Mouse (Mus musculus): Measurements from ENCODE around the gene 0610030E20Rik.

Gene 0610030E20Rik

GRCm38 (mm10) chr6:72347166-72347941 is at the start of gene 0610030E20Rik:
0610030E20Rik (plus strand) TSS chr6:72347317.
- DNase-seq, result peak; percentile 76 to 82

GRCm38 (mm10) chr6:72297825-72298224 is 49.3 kb upstream of the 0610030E20Rik start:
- DNase-seq, result no peak

DNA sequence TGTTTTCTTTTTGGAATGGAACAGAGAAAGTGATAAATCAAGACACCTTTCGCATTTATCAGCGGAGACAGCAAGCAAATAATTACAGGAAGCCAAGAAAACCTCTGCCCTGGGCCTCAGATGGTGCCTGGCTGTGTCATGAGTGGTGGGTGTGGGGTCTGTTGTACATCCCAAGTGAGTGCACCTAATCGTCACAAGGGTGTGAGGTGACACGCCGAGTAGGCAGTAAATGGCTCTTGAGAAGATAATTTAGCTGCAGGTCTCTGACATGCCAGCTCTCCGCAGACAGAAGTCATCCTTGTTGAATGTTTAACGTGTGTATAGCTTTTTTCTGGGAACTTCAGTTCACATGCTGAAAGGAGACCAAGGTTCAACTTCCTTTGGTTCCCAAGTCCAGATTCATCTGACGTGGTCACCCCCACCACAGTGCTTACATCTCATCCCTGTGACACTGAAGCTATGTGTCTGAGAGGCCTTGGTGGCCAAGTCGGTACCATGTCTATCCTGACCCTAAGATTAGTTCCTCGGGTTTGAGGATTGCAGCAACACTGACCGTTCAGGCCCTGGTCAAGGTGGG is 44.7 kb upstream of the 0610030E20Rik start:
- no peak for DNase-seq

DNA sequence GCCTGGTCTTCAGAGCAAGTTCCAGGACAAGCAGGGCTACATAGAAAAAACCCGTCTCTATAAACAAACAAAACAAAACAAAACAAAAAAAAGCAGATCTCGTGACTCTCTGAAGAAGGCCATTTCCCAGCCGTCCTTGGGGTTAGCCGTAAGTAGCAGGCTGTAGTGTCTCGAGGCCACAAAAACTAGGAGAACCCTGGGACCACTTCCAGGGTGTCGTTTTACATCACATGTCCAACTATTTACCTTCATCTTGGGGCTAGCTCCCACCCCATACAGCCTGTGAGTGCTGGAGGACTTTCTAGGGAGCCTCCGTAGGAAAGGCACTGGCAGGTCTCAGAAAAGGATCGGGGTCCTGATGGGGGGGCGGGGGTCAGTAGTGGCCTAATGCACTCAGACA is 43.6 kb upstream of the 0610030E20Rik start:
- DNase-seq, result no peak

- DNase-seq, result no peak
Measured at GRCm38 (mm10) chr6:72312198-72312597, 34.9 kb upstream of the 0610030E20Rik start.

GRCm38 (mm10) chr6:72313124-72313867 is 33.8 kb upstream of the 0610030E20Rik start:
- no peak for DNase-seq

- DNase-seq, result no peak
Measured at GRCm38 (mm10) chr6:72315384-72315783, 31.7 kb upstream of the 0610030E20Rik start.

- no peak for DNase-seq
Measured at GRCm38 (mm10) chr6:72316044-72316443, 31.1 kb upstream of the 0610030E20Rik start.

GRCm38 (mm10) chr6:72318440-72318839 is 28.7 kb upstream of the 0610030E20Rik start:
- DNase-seq, result no peak

DNA sequence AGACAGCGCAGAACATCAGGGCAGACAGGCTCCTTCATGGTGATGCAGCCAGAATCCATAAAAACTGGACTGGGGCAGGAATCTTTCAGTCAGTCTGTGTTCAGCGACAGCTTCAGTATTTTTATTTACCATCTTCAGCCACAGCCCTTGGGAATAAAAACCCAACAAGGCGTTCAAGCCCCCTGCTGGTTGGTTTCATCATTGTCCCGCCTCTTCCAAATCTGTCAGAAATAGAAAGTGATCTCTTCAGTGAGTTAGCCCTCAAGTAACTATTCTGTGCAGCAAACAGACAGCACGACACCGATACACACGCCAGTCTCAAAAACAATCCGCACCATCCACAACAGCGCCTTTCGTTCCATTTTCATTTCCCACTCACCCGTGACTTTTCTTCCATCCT is 28.1 kb upstream of the 0610030E20Rik start:
- DNase-seq, result no peak

- DNase-seq, result no peak
Measured at GRCm38 (mm10) chr6:72322936-72323335, 24.2 kb upstream of the 0610030E20Rik start.

DNA sequence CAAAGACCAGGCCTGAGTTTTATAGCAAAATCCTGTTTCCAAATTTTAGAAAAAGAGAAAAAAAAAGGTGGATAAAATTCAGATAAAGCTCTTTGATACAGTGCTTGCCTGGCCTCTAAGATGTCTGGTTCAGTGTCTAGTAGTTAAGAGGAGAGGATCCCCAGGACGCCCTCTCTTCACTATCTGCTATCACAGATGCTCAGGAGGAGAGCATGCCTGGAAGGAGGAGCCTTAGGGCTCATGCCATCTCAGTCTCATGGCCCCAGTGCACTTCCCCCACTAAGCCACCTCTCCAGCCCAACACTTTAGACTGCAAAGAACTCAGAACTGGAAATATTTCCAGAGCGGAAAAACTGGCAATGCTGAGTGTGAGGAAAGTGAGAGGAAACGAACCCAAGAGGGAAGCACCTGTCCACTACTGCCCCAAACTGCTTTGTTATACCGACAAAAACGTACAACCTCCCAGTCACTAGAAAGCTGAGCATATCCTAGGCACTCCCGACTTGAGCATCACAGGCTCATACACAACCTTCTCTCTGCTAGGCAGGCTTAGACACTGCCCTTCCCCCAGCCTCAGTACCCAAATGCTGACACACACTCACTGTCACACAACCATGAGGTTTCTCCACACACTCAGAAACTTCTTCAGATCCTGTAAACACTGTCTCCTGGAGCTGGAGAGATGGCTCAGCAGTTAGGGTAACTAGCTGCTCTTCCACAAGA is 23.2 kb upstream of the 0610030E20Rik start:
- DNase-seq, result no peak

DNA sequence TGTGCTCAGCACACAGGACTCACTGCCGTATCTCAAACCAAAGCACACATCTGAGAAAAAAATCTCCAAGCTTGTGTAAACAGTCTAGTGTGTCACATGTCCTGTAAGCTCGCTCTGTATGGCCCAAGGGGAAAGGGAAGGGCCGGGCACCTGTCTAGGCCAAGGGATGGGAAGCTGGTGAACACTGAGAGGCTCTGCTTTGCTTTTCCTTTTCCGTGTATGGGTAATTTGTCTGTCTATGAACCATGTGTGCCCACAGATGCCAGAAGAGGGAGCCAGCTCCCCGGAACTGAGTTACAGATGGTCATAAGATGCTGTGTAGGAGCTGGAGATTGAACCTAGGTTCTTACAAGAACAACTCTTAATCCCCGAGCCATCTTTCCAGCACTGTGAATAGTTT is 20.8 kb upstream of the 0610030E20Rik start:
- DNase-seq, result no peak

GRCm38 (mm10) chr6:72329019-72329418 is 18.1 kb upstream of the 0610030E20Rik start:
- DNase-seq, result no peak

GRCm38 (mm10) chr6:72330133-72330532 is 17.0 kb upstream of the 0610030E20Rik start:
- no peak for DNase-seq

DNA sequence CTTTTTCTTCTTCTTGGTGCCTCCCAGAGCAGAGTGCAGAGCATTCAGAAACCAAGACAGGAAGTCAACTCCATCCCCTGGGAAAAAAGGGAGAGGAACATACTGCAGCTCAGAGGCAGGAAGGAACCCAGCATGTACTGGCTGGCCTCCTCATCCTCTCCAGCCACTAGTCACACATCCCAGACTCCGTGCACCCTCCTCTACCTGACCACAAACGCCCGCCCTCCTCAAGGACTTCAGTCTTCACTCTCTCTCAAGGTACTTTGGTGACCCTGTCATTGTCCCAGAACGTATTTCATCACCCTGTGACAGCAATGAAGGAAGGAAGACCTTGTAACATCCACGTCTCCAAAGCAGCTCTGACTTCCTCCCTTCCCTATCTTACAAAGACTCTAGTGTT is 14.0 kb upstream of the 0610030E20Rik start:
- DNase-seq, result no peak

DNA sequence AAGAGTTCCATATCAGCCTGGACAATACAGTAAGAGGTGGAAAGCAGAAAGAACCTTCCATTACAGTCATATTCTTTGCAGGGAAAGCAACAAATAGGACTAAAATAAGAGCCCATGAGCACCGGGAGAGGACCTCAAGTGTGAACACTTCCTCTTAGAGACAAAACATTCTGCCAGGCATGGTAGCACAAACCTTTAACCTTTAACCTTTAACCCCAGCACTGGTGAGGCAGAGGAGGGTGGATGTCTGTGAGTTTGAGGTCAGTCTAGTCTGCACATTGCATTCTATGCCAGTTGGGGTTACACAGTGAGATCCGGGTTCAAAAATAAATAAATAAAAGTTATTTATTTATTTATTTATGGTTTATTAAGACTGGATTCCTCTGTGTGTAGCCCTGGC is 6.6 kb upstream of the 0610030E20Rik start:
- DNase-seq, result no peak

GRCm38 (mm10) chr6:72344396-72345073 is 2.6 kb upstream of the 0610030E20Rik start:
- no peak for DNase-seq

DNA sequence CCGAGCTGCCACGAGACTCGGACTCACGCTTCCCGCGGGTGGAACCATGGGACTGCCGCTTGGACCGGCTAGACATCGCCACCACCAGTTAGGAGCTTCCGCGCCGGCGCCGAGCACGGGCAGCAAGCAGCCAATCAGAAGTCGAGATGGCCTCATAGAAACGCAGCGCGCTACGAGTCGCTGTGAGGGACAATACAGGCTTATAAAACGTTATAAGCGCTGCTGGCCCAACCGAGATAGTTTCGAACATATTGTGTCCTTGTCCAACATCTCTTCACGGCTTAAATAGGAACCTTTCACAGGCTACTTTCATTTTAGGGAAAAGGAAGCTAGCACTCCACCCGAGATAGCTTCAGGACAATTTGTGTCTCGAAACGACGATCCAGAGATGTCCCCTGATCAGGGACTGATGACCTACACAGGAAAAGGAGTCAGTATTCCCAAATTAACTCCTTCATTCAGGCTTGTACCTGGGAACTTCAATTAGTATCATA is 2.0 kb upstream of the 0610030E20Rik start, which contains the start of gene Usp39:
Usp39 (minus strand) TSS at position 111 of the 494 bp plus-strand sequence.
- DNase-seq, result peak; percentile 83 to 87

DNA sequence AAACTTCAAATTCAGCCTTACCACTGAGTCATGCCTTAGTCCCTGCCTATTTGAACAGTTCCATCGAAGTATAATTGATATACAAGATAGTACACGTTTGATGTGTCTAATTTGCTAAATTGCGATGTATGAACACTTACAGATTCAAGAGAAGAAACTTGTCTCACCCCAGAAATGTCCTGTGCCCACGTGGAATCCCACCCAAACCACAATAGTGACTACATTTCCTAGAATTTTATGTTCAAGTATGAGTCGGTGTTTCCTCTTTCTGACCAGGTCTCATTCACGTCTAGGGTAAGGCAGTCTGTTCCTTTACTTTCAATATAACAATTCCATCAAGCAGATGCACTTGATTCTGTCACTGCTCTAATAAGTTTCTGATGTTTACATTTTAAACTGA is 1.5 kb upstream of the 0610030E20Rik start:
- DNase-seq, result no peak

DNA sequence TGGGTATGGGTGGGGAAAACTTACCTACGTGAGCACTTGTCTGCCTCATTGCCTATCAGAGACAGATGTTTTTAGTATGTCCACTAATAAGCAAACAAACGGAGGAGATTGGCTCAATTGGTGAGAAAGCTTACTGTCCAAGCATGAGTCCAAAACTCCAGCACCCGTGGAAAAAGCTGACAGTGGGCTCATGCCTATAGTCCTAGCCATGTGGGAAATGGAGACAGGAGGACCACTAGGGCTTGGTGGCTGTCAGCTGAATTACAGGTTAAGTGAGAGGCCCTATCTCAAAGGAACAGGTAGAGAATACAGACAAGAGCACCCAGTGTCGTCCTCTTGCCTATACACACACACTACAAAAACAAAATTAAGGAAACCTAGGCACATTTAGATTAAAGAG is 856 bp upstream of the 0610030E20Rik start:
- DNase-seq, result no peak

DNA sequence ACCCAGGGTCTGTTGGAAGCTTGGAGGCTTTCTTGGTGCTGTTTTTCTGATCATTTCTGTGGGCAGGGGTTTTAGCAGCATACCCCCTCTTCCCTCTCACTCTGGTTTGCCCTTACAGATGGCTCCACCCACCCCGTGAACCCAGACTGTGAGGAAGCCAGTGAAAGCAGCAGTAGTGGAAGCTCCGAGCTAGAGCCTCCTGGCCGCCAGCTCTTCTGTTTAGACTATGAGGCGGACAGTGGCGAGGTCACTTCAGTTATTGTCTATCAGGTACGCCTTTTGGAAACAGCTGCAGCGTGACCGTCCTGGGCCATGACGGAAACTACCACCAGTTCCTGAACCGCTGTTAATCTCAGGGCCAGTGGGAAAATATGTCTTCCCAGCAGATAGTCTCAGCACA is 1.3 kb downstream of the 0610030E20Rik start:
- DNase-seq, result no peak
